Mouse (Mus musculus) frontal cortex, postnatal 36 days (tissue): ENCODE results near the gene Limk2.
A peak's percentile ranks its signal among the peaks of the same experiment; 100 is the strongest.

Experiments
- DNase-seq, 2 experiments: peaks; one replicate each; pipeline ENCODE4 v3.0.0; 2022; ENCODE audit warnings: low spot score in 2 of 2

Gene Limk2

GRCm38 (mm10) chr11:3334711-3335316 lies 74.2 kb downstream of the Limk2 start:
- DNase-seq: no peak

- no peak for DNase-seq
These were observed 74.8 kb downstream of the Limk2 start for GRCm38 (mm10) chr11:3334141-3334710.

GRCm38 (mm10) chr11:3333111-3333695 lies 75.8 kb downstream of the Limk2 start:
- no peak for DNase-seq

- peak; percentile 91 to 93 for DNase-seq
These were observed 77.0 kb downstream of the Limk2 start for GRCm38 (mm10) chr11:3331756-3332642.

- peak in 1 of 2 experiments; percentile 42 for DNase-seq
These were observed 77.8 kb downstream of the Limk2 start for GRCm38 (mm10) chr11:3330991-3331750.

GRCm38 (mm10) chr11:3330566-3330965 lies 78.4 kb downstream of the Limk2 start:
- peak; percentile 81 to 87 for DNase-seq

GRCm38 (mm10) chr11:3329891-3330451 lies 79.0 kb downstream of the Limk2 start, which contains the start of gene Pik3ip1:
Gene Pik3ip1 (plus strand): TSS chr11:3330401.
- DNase-seq: no peak

GRCm38 (mm10) chr11:3328806-3329775 lies 79.9 kb downstream of the Limk2 start:
- no peak for DNase-seq

GRCm38 (mm10) chr11:3328271-3328670 lies 80.7 kb downstream of the Limk2 start:
- no peak for DNase-seq

GRCm38 (mm10) chr11:3318286-3318685 lies 90.7 kb downstream of the Limk2 start:
- no peak for DNase-seq

GRCm38 (mm10) chr11:3314148-3314547 lies 94.8 kb downstream of the Limk2 start:
- DNase-seq: peak in 1 of 2 experiments; percentile 56

- DNase-seq: no peak
These were observed 95.7 kb downstream of the Limk2 start for GRCm38 (mm10) chr11:3313294-3313693.

GRCm38 (mm10) chr11:3311586-3312347 lies 97.2 kb downstream of the Limk2 start:
- DNase-seq: no peak

GRCm38 (mm10) chr11:3310789-3311585 lies 98.0 kb downstream of the Limk2 start:
- DNase-seq: no peak

- no peak for DNase-seq
These were observed 99.1 kb downstream of the Limk2 start for GRCm38 (mm10) chr11:3309884-3310283.

GRCm38 (mm10) chr11:3307875-3308274 lies 101.1 kb downstream of the Limk2 start:
- DNase-seq: no peak

- DNase-seq: no peak
These were observed 103.2 kb downstream of the Limk2 start for GRCm38 (mm10) chr11:3305821-3306220.

GRCm38 (mm10) chr11:3302792-3303191 lies 106.2 kb downstream of the Limk2 start:
- peak; percentile 21 to 25 for DNase-seq
